Mouse (Mus musculus) adrenal gland, postnatal 14 days (tissue): Measurements from ENCODE around the gene Mnd1. TPM values are rescaled to one million over a fixed set of nuclear protein-coding genes. Genes with fewer than 3 reads are reported as not detected.

Experiments
- DNase-seq: peaks from one replicate; pipeline ENCODE4 v3.0.0; 2021; ENCODE audit warnings: mixed read lengths
- total RNA-seq: library from RNA; stranded (reverse); gene quantifications from 2 replicates; pipeline ENCODE4 v1.2.3, GENCODE M21; 2021

Mnd1 gene
- total RNA-seq, 1 experiment from 2014 or later, result 23.0 TPM

- peak; percentile 56 for DNase-seq
These were observed 64.6 kb downstream of the Mnd1 start for GRCm38 (mm10) chr3:84090982-84091381.

GRCm38 (mm10) chr3:84086921-84087320, 68.7 kb downstream of the Mnd1 start:
- no peak for DNase-seq

- DNase-seq, result no peak
These were observed 69.2 kb downstream of the Mnd1 start for GRCm38 (mm10) chr3:84086337-84086736.

- no peak for DNase-seq
These were observed 70.2 kb downstream of the Mnd1 start for GRCm38 (mm10) chr3:84085429-84085828.

GRCm38 (mm10) chr3:84081208-84081722, 74.3 kb downstream of the Mnd1 start:
- DNase-seq, result no peak

GRCm38 (mm10) chr3:84080074-84080473, 75.5 kb downstream of the Mnd1 start:
- DNase-seq, result no peak

GRCm38 (mm10) chr3:84077505-84077904, 78.1 kb downstream of the Mnd1 start:
- no peak for DNase-seq

GRCm38 (mm10) chr3:84076543-84077332, 78.8 kb downstream of the Mnd1 start:
- DNase-seq, result no peak

- no peak for DNase-seq
These were observed 80.1 kb downstream of the Mnd1 start for GRCm38 (mm10) chr3:84075516-84075915.

GRCm38 (mm10) chr3:84074777-84075176, 80.8 kb downstream of the Mnd1 start:
- no peak for DNase-seq

GRCm38 (mm10) chr3:84071641-84072040, 83.9 kb downstream of the Mnd1 start:
- DNase-seq, result no peak

GRCm38 (mm10) chr3:84070811-84071210, 84.8 kb downstream of the Mnd1 start:
- DNase-seq, result no peak

- no peak for DNase-seq
These were observed 86.5 kb downstream of the Mnd1 start for GRCm38 (mm10) chr3:84068831-84069709.

- no peak for DNase-seq
These were observed 89.8 kb downstream of the Mnd1 start for GRCm38 (mm10) chr3:84065825-84066224.

GRCm38 (mm10) chr3:84063369-84063914, 92.1 kb downstream of the Mnd1 start:
- no peak for DNase-seq

- DNase-seq, result peak; percentile 69
These were observed 93.8 kb downstream of the Mnd1 start for GRCm38 (mm10) chr3:84061523-84062453.

GRCm38 (mm10) chr3:84060946-84061345, 94.6 kb downstream of the Mnd1 start:
- DNase-seq, result no peak

GRCm38 (mm10) chr3:84060128-84060527, 95.5 kb downstream of the Mnd1 start:
- DNase-seq, result no peak

- DNase-seq, result no peak
These were observed 95.9 kb downstream of the Mnd1 start for GRCm38 (mm10) chr3:84059676-84060075.

GRCm38 (mm10) chr3:84059261-84059660, 96.3 kb downstream of the Mnd1 start:
- no peak for DNase-seq

GRCm38 (mm10) chr3:84048729-84049175, 106.8 kb downstream of the Mnd1 start:
- peak; percentile 77 for DNase-seq
